Mouse (Mus musculus) bone marrow macrophage, adult 2 months (primary cell): Measurements from ENCODE around the gene Dock8.

Experiments used
- CTCF ChIP-seq: IDR thresholded peaks from 2 replicates; pipeline ENCODE4 v1.5.1; 2012; ENCODE audit warnings: low read depth, mild to moderate bottlenecking, low read length, moderate library complexity
- POLR2A ChIP-seq: IDR thresholded peaks from 2 replicates; pipeline ENCODE4 v1.6.1; 2012; ENCODE audit warnings: mild to moderate bottlenecking, low read depth, low read length, borderline replicate concordance

DNA sequence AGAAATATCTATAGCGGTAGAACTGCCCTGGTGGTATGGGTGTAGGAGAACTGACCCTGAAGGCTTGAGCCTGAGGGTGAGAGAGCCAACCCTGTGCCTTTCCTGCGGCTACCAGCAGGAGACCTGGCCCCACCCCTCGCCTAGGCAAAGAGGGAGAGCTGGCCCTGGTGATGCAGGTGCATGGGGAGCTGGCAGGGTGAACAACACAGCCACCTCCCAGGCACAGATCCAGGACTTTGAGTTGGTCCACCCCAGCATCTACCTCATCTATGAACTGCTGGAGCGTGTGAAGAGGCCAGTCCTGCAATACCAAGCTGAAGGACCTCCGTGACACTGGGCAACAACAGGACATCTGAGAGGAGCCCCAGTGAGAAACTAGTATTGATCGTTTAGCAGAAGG, 5.8 kb upstream of the Dock8 start:
- TF ChIP-seq CTCF (no peak), POLR2A (no peak)
